Mouse (Mus musculus): ENCODE measurements around the gene Tbl1x.

Gene Tbl1x

DNA sequence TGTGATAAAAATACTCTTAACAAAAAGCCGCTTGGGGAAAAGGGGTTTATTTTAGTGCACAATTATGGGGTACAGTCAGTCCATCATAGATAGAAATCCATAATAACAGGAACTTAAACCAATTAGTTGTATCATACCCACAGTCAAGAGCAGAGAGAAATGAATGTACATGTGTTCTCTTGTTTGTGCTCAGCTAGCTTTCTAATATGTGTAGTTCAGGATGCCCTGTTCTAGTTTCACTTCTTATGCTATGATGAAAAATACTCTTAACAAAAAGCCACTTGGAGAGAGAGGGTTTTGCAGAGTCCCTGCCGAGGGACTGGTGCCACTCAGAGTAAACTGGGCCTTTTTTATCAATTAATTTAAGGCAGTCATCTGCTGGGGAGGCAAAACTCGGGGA is 101.1 kb downstream of the Tbl1x start:
- no peak for DNase-seq

DNA sequence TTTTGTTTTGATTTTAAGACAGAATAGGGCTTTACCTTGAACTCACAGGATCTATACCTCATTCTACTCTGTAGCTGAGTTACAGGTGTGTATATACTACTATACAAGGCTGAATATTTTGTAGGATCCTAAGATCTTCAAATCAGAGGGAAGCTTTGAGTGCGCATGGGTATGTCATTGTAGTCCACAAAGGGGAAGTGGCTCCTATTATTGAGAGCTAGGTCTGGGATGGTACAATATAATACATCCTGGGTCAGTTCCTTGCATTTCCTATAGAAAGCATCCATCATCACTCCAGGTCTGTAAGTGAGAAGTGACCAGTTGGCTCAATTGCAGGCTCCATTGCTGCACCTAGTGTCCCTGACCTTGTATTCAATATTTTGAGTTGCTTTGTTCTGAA is 102.2 kb downstream of the Tbl1x start:
- DNase-seq, result no peak

DNA sequence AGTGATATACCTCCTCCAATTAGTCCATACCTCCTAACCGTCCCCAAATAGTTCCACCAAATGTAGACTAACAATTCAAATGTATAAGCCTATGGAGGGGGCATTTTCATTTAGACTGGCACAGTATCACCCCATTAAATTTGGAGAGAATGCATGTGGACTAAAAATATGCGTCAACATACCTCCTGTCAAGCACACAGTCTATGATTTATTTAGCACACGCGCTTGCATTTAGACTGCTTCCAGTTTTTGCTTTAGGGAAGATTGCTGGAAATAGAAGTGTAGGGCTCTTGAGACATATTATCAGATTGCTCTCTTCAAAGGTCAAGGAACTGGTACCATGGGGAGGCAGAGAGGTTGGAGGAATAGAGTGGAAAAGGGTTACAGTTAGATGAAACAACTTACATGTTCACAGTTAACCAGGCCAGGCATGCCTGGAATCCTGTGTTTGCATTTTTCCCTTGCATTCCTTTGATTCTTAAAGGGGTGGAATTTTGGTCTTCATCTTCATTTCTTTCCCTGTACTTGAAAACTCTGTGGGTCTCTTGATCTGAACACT is 105.0 kb downstream of the Tbl1x start:
- no peak for DNase-seq

DNA sequence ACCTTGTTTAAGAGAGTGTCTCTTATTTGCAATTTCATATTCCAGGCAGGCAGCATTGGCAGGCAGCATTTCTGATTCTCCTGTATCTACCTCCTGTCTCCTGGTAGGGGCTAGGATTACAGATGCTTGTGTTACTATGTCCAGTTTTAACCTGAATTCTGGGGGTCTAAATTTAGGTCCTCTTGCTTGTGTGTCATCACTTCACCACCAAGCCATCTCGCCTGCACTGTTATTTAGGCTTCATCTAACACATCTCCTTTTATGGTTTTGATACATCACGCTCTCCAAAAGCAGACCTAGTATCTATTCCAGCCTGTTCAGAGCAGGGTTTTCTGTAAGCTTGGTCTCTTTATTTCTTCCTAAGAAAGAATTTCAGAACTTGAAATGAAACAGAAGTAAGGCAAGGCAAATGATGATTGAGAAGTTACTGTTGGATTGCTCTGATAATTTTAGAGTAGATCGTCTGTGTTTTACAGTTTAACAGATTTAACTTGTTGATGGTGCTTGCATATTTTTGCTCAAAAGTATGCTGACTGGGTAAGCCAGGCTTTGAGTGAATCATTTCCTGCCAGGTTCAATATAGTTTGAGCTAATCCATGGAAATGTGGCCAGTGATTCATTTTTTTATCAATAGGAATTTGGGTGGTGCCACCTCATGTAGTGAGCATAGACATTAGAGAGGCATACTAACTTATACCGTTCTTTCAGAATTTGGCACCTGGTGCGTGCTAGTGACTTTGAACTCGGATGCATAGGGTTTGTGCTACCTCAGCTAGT is 106.7 kb downstream of the Tbl1x start:
- DNase-seq, result no peak

DNA sequence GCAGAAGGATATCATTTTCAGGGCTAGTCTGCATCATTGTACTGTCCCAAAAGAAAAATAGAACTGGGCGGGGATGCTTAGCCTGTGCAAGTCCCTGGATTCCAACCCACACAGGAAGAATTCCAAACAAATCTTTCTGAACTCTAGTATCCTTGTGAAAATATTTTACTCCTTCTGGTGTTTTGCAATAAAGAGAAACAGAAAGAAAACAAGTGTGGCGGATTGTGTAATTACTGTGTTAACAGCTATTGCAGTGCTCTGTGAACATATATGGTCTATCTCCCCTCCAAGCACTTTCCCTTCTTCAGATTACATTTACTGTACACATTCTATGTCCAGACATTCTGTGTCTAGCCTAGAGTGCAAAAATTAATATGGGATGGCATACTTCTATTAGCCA is 119.6 kb downstream of the Tbl1x start:
- no peak for DNase-seq

DNA sequence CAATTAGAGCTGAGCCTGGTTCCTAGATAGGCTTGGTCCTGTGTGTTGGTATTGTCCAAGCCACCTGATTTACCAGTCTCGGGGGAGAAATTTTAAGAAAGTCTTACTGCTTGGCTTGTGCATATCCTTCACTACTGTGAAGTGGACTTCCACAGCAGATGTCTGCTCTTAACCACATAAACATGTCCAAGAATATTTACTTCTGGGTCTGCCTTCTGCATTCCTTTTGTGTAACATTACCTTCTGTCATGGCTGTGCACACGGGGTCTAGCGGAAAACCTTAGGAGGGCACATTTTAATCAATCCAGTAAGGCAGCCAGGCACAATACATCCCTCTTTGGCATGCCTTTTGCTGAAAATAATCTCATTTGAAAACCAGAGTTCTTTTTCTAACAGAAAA is 125.7 kb downstream of the Tbl1x start:
- no peak for DNase-seq

DNA sequence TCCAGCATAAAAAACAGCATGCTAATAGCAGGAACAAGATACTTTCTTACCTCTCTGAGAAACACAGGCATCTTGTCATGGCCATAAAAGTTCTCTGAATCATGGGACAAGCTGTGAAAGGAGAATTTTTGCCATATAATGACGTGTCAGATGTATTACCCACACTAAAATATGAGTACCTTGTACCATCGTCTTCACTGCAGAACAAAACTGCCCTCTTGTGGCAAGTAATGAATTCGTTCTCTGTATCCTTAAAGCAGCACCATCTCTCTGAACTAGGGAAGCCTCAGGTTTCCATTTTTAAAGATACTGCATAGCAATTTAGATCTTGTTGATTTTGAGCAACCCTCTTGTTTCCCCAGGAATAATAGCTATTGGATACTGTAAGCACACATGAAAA is 127.3 kb downstream of the Tbl1x start:
- peak in 1 of 2 experiments; percentile 36 for DNase-seq

DNA sequence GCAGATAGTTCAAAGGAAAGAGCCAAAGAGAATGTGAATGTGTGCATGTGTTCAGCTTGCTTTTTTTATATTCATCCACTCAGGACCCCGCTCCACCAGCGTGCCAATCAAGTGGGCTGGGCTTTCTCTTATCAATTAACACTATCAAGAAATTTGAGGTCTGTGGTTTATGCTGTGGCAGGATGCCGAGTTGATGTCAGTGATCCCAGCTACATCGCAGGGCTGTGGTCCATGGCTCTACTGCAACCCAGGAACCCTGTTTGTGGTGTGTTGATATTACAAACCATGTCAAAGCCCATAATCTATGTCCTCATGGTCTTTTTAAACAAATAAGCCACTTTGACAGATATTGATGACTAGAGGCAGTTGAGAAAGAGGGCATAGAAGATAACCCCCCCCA is 129.5 kb downstream of the Tbl1x start:
- DNase-seq, result no peak

DNA sequence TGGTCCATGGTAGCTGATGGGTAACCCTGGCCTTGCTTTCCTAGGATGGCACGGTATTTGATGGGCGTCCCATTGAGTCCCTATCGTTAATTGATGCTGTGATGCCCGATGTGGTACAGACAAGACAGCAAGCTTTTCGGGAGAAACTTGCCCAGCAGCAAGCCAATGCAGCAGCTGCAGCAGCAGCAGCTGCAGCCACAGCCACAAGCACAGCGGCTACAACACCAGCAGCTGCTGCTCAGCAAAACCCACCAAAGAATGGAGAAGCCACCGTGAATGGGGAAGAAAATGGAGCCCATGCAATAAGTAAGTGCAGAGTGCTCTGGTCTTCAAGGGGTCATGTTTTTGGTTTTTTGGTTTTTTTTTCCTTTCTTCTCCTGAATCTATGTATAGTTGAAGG is 135.4 kb downstream of the Tbl1x start:
- no peak for DNase-seq

DNA sequence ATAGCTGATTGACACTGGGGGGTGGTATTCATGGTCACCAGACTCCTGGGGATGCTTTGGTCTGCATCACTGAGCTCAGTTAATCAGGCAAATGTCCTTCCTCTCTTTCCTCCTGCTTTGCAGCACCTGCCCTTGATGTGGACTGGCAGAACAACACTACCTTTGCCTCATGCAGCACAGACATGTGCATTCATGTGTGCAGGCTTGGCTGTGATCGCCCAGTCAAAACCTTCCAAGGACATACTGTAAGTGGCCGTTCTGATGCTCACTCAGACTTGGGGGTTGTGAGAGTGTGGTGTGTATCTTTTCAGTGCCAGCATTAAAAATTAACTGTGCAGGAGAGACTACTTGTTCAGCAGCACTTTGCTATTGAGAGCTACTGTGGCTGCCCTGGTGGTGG is 139.4 kb downstream of the Tbl1x start:
- no peak for DNase-seq

DNA sequence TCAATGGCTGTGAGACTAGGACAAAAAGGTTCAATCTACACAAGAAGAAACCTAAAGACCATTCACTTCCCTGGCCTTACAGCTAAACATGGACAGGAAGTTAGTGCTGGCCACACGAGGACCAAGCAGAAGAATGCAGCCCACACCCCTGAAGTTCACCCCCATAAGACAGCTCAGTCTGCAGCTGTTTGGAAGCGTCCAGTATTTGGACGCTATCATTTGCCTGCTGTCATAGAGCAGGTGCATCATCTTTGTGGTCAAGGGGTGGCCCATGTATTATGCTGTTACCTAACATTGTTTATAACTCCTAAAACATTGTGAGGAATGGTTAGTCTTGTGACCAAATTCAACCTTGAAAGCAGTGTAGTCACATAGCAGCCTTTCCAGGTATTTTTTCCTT is 151.2 kb downstream of the Tbl1x start:
- no peak for DNase-seq

DNA sequence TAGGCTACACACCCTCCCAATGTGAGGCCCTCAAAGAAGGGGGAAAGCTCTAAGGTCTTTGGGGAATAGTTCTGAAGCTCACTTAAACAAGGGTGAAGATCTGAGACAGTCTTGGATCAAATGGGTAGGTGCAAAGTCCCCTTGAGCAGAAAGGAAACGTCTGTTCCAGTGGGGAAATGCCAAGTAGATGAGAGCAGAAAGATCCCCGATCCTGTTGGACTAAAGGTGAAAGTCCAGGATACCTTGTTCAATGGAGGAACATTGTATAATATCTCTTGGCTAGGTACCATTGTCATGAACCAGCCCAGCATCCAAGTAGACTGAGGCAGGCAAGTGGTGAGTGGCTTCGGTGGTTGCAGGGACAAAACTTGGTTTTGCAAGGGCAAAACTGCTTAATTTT is 152.5 kb downstream of the Tbl1x start:
- DNase-seq, result no peak

DNA sequence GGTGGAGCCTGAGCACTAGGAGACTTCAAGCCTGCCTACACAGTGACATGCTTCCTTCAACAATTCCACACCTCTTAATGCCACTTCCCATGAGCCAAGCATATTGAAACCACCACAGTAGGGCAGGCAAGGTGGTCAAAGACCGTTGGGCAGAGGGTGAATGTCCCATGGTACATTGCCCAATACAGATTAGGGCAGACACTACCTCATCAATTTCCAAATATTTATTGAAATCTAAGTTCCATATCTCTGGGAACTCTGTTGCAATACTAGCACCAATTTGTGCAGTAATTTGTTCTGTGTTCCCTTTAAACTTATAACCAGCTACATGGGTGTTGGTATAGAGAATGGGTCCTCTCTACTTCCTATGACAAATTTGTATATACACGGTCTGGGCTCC is 154.2 kb downstream of the Tbl1x start:
- no peak for DNase-seq

DNA sequence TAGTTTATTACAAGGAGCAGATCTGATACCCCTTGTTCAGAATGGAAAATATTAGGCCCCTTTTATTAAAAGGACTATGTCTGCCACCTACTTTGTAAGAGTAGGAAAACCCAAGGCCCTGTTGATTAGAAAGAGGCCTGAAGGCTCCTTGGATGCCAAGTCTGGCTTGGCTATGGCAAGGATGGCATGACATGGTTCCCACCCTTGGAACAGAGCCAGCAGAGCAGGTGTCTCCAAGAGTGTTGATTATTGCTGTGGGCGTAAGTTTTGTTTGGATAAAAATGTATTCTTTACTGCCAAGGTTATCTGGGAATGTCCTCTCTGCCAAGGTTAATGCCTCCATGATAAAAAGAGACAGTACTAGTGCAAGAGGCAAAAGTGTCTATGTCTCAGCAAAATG is 156.1 kb downstream of the Tbl1x start:
- DNase-seq, result no peak

DNA sequence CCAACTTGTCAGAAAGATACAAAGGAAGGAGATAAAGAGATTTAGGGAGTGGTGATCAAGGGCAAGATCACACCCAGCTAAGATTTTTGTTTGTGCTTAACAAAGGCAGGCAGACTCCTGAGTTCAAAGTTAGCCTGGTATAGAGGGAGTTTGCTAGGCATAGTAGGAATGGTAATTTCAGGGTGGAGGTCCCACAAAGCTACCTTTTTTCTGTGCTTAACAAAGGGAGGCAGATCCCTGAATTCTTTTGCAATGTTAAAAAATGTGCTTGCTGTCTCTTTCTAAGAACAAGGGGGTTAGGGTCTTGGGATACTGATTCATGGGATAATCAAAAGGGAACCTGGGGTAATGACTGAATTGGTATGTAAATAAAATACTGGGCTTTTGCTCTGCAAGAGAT is 156.6 kb downstream of the Tbl1x start:
- DNase-seq, result no peak

DNA sequence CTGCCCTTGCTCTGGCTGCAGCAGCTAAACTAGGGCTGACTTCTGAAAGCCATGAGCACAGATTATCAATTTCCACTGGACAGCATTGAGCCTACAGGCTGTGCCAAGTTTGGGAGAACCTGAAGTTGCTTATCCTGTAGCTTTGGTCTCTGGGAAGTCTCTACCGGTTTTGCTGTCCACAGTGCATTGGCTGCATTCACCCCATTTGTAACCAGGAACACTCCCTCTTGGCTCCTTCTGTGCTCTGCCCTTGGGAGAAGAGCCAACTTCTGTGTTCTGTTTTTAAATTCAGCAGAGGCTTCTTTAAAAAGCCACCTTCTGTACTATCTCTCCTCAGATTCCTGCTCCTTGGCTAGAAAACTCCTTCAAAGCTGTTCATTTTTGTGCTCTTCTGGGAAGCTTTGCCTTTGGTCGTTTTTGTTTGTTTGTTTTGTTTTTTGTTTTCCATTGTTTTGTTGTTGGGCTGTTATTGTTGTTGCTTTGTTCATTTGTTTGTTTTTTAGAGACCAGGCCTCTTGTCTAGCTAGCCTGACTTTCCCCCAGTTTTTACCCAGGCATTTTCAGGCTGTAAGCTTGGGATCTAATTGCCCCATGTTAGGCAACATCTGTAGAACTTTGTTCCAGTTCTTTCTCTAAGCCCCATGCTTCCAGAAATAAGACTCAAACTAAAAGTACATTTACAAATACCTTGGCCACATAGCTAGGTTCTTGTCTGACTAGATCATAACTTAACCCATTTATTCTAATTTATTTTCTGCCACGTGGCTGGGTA is 159.2 kb downstream of the Tbl1x start:
- peak; percentile 3 to 12 for DNase-seq
